Mouse (Mus musculus): Measurements from ENCODE around the gene Spesp1. TPM values are rescaled to one million over a fixed set of nuclear protein-coding genes. Genes with fewer than 3 reads are reported as not detected.
A peak's percentile ranks its signal among the peaks of the same experiment; 100 is the strongest.

Spesp1 gene
- polyA plus RNA-seq, 2 experiments: not detected

DNA sequence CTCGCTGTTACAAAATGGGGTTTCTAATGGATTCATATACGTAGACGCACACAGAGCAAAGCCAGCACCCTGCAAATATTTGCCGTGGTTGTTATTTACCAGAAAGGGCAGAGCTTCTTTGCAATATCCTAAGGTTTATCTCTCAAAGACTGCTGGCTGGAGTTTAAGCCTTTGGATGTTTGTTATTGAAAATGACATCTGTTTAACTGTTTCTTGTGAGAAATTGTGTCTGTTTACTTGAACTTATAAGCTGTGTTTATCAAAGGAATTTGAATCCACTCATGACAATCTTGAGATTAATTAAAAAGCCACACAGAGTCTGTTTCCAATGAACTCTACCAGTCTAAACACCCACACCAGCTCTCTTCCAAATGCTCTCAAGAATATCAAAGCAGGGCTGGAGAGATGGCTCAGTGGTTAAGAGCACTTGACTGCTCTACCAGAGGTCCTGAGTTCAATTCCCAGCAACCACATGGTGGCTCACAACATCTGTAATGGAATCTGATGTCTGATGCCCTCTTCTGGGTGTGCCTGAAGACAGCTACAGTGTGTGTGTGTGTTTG, 35.5 kb downstream of the Spesp1 start:
- Histone ChIP-seq H3K9me3 (ENCODE audit: control insufficient read depth, low read length) (no peaks in the 10 kb centered on the region), H3K27ac (replicated peaks; ENCODE audit: low read depth, low read length) (no peak overlapping the region), H3K4me3 (replicated peaks; ENCODE audit: low read length) (no peak overlapping the region), H3K36me3 (ENCODE audit: control insufficient read depth, insufficient read depth, low read length) (no peaks in the 10 kb centered on the region), H3K4me1 (ENCODE audit: control insufficient read depth, insufficient read depth, low read length) (no peaks in the 10 kb centered on the region), H3K4me2 (replicated peaks; ENCODE audit: low read depth, low read length, severe bottlenecking) (no peak overlapping the region), H3K9ac (ENCODE audit: low read depth, low read length, severe bottlenecking) (no peak overlapping the region), H3K27me3 (ENCODE audit: control insufficient read depth, insufficient read depth, low read length) (no peaks in the 10 kb centered on the region)
- 81% methylated on average over 4 of the region's 4 CpGs for WGBS
- ATAC-seq (ENCODE audit: low FRiP score, low read depth) (no peak), DNase-seq (ENCODE audit: low spot score) (no peak)
- TF ChIP-seq POLR2A (IDR thresholded peaks at IDR 0.05; ENCODE audit: borderline replicate concordance, extremely low read depth, insufficient read depth, insufficient read length): no peak

- DNase-seq (ENCODE audit: low spot score): no peak
Measured at GRCm38 (mm10) chr9:62245612-62246379, 36.2 kb downstream of the Spesp1 start.

GRCm38 (mm10) chr9:62244612-62245010, 37.4 kb downstream of the Spesp1 start:
- Histone ChIP-seq H3K36me3 (ENCODE audit: control insufficient read depth, insufficient read depth, low read length) (no peaks in the 10 kb centered on the region), H3K4me3 (replicated peaks; ENCODE audit: low read length) (no peak overlapping the region), H3K9me3 (ENCODE audit: control insufficient read depth, low read length) (no peaks in the 10 kb centered on the region), H3K9ac (ENCODE audit: low read depth, low read length, severe bottlenecking) (no peak overlapping the region), H3K4me1 (ENCODE audit: control insufficient read depth, insufficient read depth, low read length) (no peaks in the 10 kb centered on the region), H3K27ac (replicated peaks; ENCODE audit: low read depth, low read length) (no peak overlapping the region), H3K4me2 (replicated peaks; ENCODE audit: low read depth, low read length, severe bottlenecking) (no peak overlapping the region), H3K27me3 (ENCODE audit: control insufficient read depth, insufficient read depth, low read length) (no peaks in the 10 kb centered on the region)
- no peak for TF ChIP-seq POLR2A (IDR thresholded peaks at IDR 0.05; ENCODE audit: borderline replicate concordance, extremely low read depth, insufficient read depth, insufficient read length)
- DNase-seq (ENCODE audit: low spot score) (no peak), ATAC-seq (ENCODE audit: low FRiP score, low read depth) (no peak)
- whole genome bisulfite sequencing: 45% methylated on average over 3 of the region's 3 CpGs

More at GRCm38 (mm10) chr9:62245612-62246379, 36.2 kb downstream of the Spesp1 start:
- no peak overlapping the region for H3K4me2 ChIP-seq (replicated peaks; ENCODE audit: low read depth, low read length, severe bottlenecking)
- H3K36me3 ChIP-seq (ENCODE audit: control insufficient read depth, insufficient read depth, low read length): no peaks in the 10 kb centered on the region
- H3K9me3 ChIP-seq (ENCODE audit: control insufficient read depth, low read length): no peaks in the 10 kb centered on the region
- no peaks in the 10 kb centered on the region for H3K27me3 ChIP-seq (ENCODE audit: control insufficient read depth, insufficient read depth, low read length)
- H3K4me3 ChIP-seq (replicated peaks; ENCODE audit: low read length): no peak overlapping the region
- H3K4me1 ChIP-seq (ENCODE audit: control insufficient read depth, insufficient read depth, low read length): no peaks in the 10 kb centered on the region
- H3K9ac ChIP-seq (ENCODE audit: low read depth, low read length, severe bottlenecking): no peak overlapping the region
- no peak for TF ChIP-seq POLR2A (IDR thresholded peaks at IDR 0.05; ENCODE audit: borderline replicate concordance, extremely low read depth, insufficient read depth, insufficient read length)
- no peak overlapping the region for H3K27ac ChIP-seq (replicated peaks; ENCODE audit: low read depth, low read length)
- WGBS: 66% methylated on average over 17 of the region's 17 CpGs
- no peak for ATAC-seq (ENCODE audit: low FRiP score, low read depth)

GRCm38 (mm10) chr9:62243991-62244611, 37.9 kb downstream of the Spesp1 start:
- peak; percentile 91 for DNase-seq (ENCODE audit: low spot score)
- H3K4me1 ChIP-seq (ENCODE audit: control insufficient read depth, insufficient read depth, low read length): no peaks in the 10 kb centered on the region
- no peaks in the 10 kb centered on the region for H3K27me3 ChIP-seq (ENCODE audit: control insufficient read depth, insufficient read depth, low read length)
- WGBS: 24% methylated on average over 19 of the region's 19 CpGs
- H3K4me3 ChIP-seq (replicated peaks; ENCODE audit: low read length): peak overlapping the region; percentile 14; the same call in 1 of the 2 replicates
- H3K36me3 ChIP-seq (ENCODE audit: control insufficient read depth, insufficient read depth, low read length): no peaks in the 10 kb centered on the region
- no peaks in the 10 kb centered on the region for H3K9me3 ChIP-seq (ENCODE audit: control insufficient read depth, low read length)
- H3K9ac ChIP-seq (ENCODE audit: low read depth, low read length, severe bottlenecking): 0 out of 2 replicates have a peak overlapping the region, but pooled peaks have one; percentile 25
- peak overlapping the region; percentile 37 for H3K4me2 ChIP-seq (replicated peaks; ENCODE audit: low read depth, low read length, severe bottlenecking)
- TF ChIP-seq POLR2A (IDR thresholded peaks at IDR 0.05; ENCODE audit: borderline replicate concordance, extremely low read depth, insufficient read depth, insufficient read length): no peak
- H3K27ac ChIP-seq (replicated peaks; ENCODE audit: low read depth, low read length): no peak overlapping the region
- no peak for ATAC-seq (ENCODE audit: low FRiP score, low read depth)

GRCm38 (mm10) chr9:62240036-62240435, 42.0 kb downstream of the Spesp1 start:
- Histone ChIP-seq H3K4me2 (replicated peaks; ENCODE audit: low read depth, low read length, severe bottlenecking) (no peak overlapping the region), H3K9ac (ENCODE audit: low read depth, low read length, severe bottlenecking) (no peak overlapping the region), H3K27me3 (ENCODE audit: control insufficient read depth, insufficient read depth, low read length) (no peaks in the 10 kb centered on the region), H3K27ac (replicated peaks; ENCODE audit: low read depth, low read length) (no peak overlapping the region), H3K36me3 (ENCODE audit: control insufficient read depth, insufficient read depth, low read length) (no peaks in the 10 kb centered on the region), H3K4me3 (replicated peaks; ENCODE audit: low read length) (no peak overlapping the region), H3K9me3 (ENCODE audit: control insufficient read depth, low read length) (no peaks in the 10 kb centered on the region), H3K4me1 (ENCODE audit: control insufficient read depth, insufficient read depth, low read length) (no peaks in the 10 kb centered on the region)
- 63% methylated on average over 10 of the region's 10 CpGs for WGBS
- no peak for TF ChIP-seq POLR2A (IDR thresholded peaks at IDR 0.05; ENCODE audit: borderline replicate concordance, extremely low read depth, insufficient read depth, insufficient read length)
- DNase-seq (ENCODE audit: low spot score): no peak
- no peak for ATAC-seq (ENCODE audit: low FRiP score, low read depth)

All from limb, embryonic 14.5 days (tissue).